In genomic region chr5:128684192-128684591, GRCm38 (mm10) we compare ENCODE assay signal across 11 mouse cellular contexts. TPM values are rescaled to one million over a fixed set of nuclear protein-coding genes. Genes with fewer than 3 reads are reported as not detected.
DNase-seq lines count a peak whose midpoint lies in the region; ATAC-seq and TF ChIP-seq lines count a peak whose summit lies in the region.
"Had no signal": no experiment of that assay in that cellular context is flagged by ENCODE, and none has a peak within 500 bp of the region (broad histone marks: within the 10 kb centered on the region; RNA-seq: fewer than 3 reads in every experiment).

No protein-coding gene starts in this region.

- no peak overlapping the region for H3K27ac ChIP-seq in embryonic facial prominence, embryonic 12.5 days
- H3K27ac ChIP-seq in embryonic facial prominence, embryonic 10.5 days (replicated peaks): no peak overlapping the region
- H3K27ac ChIP-seq in stomach, embryonic 16.5 days (ENCODE audit: low read length): no peak overlapping the region
- H3K27ac ChIP-seq in stomach, postnatal 0 days (replicated peaks): no peak overlapping the region
- no peak overlapping the region; the same call in 1 of the 2 replicates for H3K27ac ChIP-seq in midbrain, embryonic 12.5 days (replicated peaks)
- H3K27ac ChIP-seq: gastrocnemius, adult 2 months; liver, embryonic 13.5 days had no signal

- no peak overlapping the region for H3K4me3 ChIP-seq in embryonic facial prominence, embryonic 12.5 days
- H3K4me3 ChIP-seq in embryonic facial prominence, embryonic 10.5 days: no peak overlapping the region
- H3K4me3 ChIP-seq in stomach, embryonic 16.5 days (replicated peaks; ENCODE audit: low read length): no peak overlapping the region
- H3K4me3 ChIP-seq in stomach, postnatal 0 days (ENCODE audit: low read depth, low read length): no peak overlapping the region
- no peak overlapping the region for H3K4me3 ChIP-seq in midbrain, embryonic 12.5 days
- H3K4me3 ChIP-seq: gastrocnemius, adult 2 months; liver, embryonic 13.5 days had no signal

- WGBS in embryonic facial prominence, embryonic 12.5 days: 10% methylated on average over 10 of the region's 10 CpGs
- 16% methylated on average over 10 of the region's 10 CpGs for WGBS in embryonic facial prominence, embryonic 10.5 days
- WGBS in stomach, embryonic 16.5 days: 23% methylated on average over 10 of the region's 10 CpGs
- 21% methylated on average over 10 of the region's 10 CpGs for whole genome bisulfite sequencing in stomach, postnatal 0 days
- WGBS in midbrain, embryonic 12.5 days: 9% methylated on average over 10 of the region's 10 CpGs

- H3K4me2 ChIP-seq in embryonic facial prominence, embryonic 12.5 days (replicated peaks): peak overlapping the region; percentile 28
- H3K4me2 ChIP-seq in stomach, embryonic 16.5 days (ENCODE audit: low read depth, low read length): 0 out of 2 replicates have a peak overlapping the region, but pooled peaks have one; percentile 11
- no peak overlapping the region for H3K4me2 ChIP-seq in stomach, postnatal 0 days (replicated peaks; ENCODE audit: low read depth)
- peak overlapping the region; percentile 39 for H3K4me2 ChIP-seq in midbrain, embryonic 12.5 days (replicated peaks)
- H3K4me2 ChIP-seq: liver, embryonic 13.5 days had no signal

- H3K36me3 ChIP-seq in embryonic facial prominence, embryonic 12.5 days: no peaks in the 10 kb centered on the region
- no peaks in the 10 kb centered on the region for H3K36me3 ChIP-seq in embryonic facial prominence, embryonic 10.5 days (replicated peaks)
- no peaks in the 10 kb centered on the region for H3K36me3 ChIP-seq in stomach, embryonic 16.5 days (ENCODE audit: control insufficient read depth, insufficient read depth, low read length)
- H3K36me3 ChIP-seq in stomach, postnatal 0 days (ENCODE audit: control insufficient read depth, insufficient read depth, low read length): no peaks in the 10 kb centered on the region
- H3K36me3 ChIP-seq in midbrain, embryonic 12.5 days: no peaks in the 10 kb centered on the region
- H3K36me3 ChIP-seq: liver, embryonic 13.5 days had no signal

- no peak overlapping the region for H3K9ac ChIP-seq in embryonic facial prominence, embryonic 12.5 days
- no peak overlapping the region for H3K9ac ChIP-seq in stomach, embryonic 16.5 days (ENCODE audit: low read length)
- H3K9ac ChIP-seq in stomach, postnatal 0 days (ENCODE audit: low read length): no peak overlapping the region
- H3K9ac ChIP-seq in midbrain, embryonic 12.5 days (replicated peaks): no peak overlapping the region
- H3K9ac ChIP-seq: liver, embryonic 13.5 days had no signal

- TF ChIP-seq EP300 in stomach, postnatal 0 days (optimal IDR thresholded peaks at IDR 0.05): no peak

- TF ChIP-seq CTCF in stomach, postnatal 0 days (IDR thresholded peaks at IDR 0.05; ENCODE audit: low read depth): no peak

- H3K27me3 ChIP-seq in embryonic facial prominence, embryonic 12.5 days: peaks cover 2% of the 10 kb centered on the region; the same call in 1 of the 2 replicates
- H3K27me3 ChIP-seq in embryonic facial prominence, embryonic 10.5 days (replicated peaks; ENCODE audit: low read depth, poor library complexity, severe bottlenecking): peaks cover 30% of the 10 kb centered on the region
- H3K27me3 ChIP-seq in stomach, embryonic 16.5 days (ENCODE audit: control insufficient read depth, insufficient read depth, low read length): no peaks in the 10 kb centered on the region
- no peaks in the 10 kb centered on the region for H3K27me3 ChIP-seq in stomach, postnatal 0 days (ENCODE audit: control insufficient read depth, insufficient read depth, low read length)
- H3K27me3 ChIP-seq in midbrain, embryonic 12.5 days: peaks cover 15% of the 10 kb centered on the region; the same call in 1 of the 2 replicates
- H3K27me3 ChIP-seq: liver, embryonic 13.5 days had no signal

- H3K4me1 ChIP-seq in embryonic facial prominence, embryonic 12.5 days: peaks cover 4% of the 10 kb centered on the region; the same call in 1 of the 2 replicates
- peaks cover 12% of the 10 kb centered on the region for H3K4me1 ChIP-seq in embryonic facial prominence, embryonic 10.5 days
- H3K4me1 ChIP-seq in stomach, embryonic 16.5 days (ENCODE audit: control insufficient read depth, insufficient read depth, low read length): no peaks in the 10 kb centered on the region
- no peaks in the 10 kb centered on the region for H3K4me1 ChIP-seq in stomach, postnatal 0 days (replicated peaks; ENCODE audit: control insufficient read depth, insufficient read depth)
- H3K4me1 ChIP-seq in midbrain, embryonic 12.5 days: peaks cover 11% of the 10 kb centered on the region
- H3K4me1 ChIP-seq: liver, embryonic 13.5 days had no signal

- DNase-seq in embryonic facial prominence, embryonic 10.5 days (ENCODE audit: low spot score): no peak
- DNase-seq in stomach, postnatal 0 days (ENCODE audit: low spot score): no peak
- DNase-seq in thymus, adult 18-20 months: no peak
- no peak for DNase-seq in B cell, adult 2 months
- DNase-seq in cerebellum, postnatal 36 days: no peak
- DNase-seq: gastrocnemius, adult 2 months; liver, embryonic 13.5 days had no signal

- peaks cover 6% of the 10 kb centered on the region for H3K9me3 ChIP-seq in embryonic facial prominence, embryonic 12.5 days
- peaks cover 13% of the 10 kb centered on the region for H3K9me3 ChIP-seq in embryonic facial prominence, embryonic 10.5 days
- H3K9me3 ChIP-seq in stomach, embryonic 16.5 days (replicated peaks; ENCODE audit: control insufficient read depth, low read length): peaks cover 4% of the 10 kb centered on the region; the same call in 1 of the 2 replicates
- no peaks in the 10 kb centered on the region for H3K9me3 ChIP-seq in stomach, postnatal 0 days (ENCODE audit: control insufficient read depth, low read length)
- H3K9me3 ChIP-seq in midbrain, embryonic 12.5 days: peaks cover 18% of the 10 kb centered on the region

- ATAC-seq in embryonic facial prominence, embryonic 12.5 days (ENCODE audit: insufficient number of reproducible peaks, insufficient read depth, low FRiP score, low TSS enrichment): no peak
- ATAC-seq in stomach, embryonic 16.5 days (ENCODE audit: insufficient read depth, low FRiP score): no peak
- no peak for ATAC-seq in stomach, postnatal 0 days (ENCODE audit: low FRiP score, low TSS enrichment)
- ATAC-seq in midbrain, embryonic 12.5 days (ENCODE audit: low FRiP score, low read depth): no peak

RNA-seq across cellular contexts. Expression of gene Piwil1, which starts 18.1 kb away (rescaled TPM):
- polyA plus RNA-seq in embryonic facial prominence, embryonic 12.5 days (2016; fragmentation: Nextera tagmentation; extraction: Ambion mirVana): 0.15 TPM in 1 of 2 replicates, not detected in the other
- 0.06 TPM in 1 of 2 replicates, not detected in the other for polyA plus RNA-seq in embryonic facial prominence, embryonic 10.5 days (2016; fragmentation: Nextera tagmentation; extraction: Ambion mirVana)
- polyA plus RNA-seq in stomach, embryonic 16.5 days (2015; fragmentation: Nextera tagmentation; extraction: Ambion mirVana): not detected in 2 replicates
- not detected in 2 replicates for polyA plus RNA-seq in stomach, postnatal 0 days (2015; fragmentation: Nextera tagmentation; extraction: Ambion mirVana)
- 0.17 and 0.24 TPM in 2 replicates for polyA plus RNA-seq in midbrain, embryonic 12.5 days (2016; fragmentation: Nextera tagmentation; extraction: Ambion mirVana)
- polyA plus RNA-seq: intestine, embryonic 14.5 days; liver, embryonic 13.5 days had no signal
